Mouse (Mus musculus): ENCODE data around the gene Slc30a10. TPM values are rescaled to one million over a fixed set of nuclear protein-coding genes. Genes with fewer than 3 reads are reported as not detected.
A peak's percentile ranks its signal among the peaks of the same experiment; 100 is the strongest.

Gene Slc30a10
- polyA plus RNA-seq, 1 experiment = 1.4 TPM

DNA sequence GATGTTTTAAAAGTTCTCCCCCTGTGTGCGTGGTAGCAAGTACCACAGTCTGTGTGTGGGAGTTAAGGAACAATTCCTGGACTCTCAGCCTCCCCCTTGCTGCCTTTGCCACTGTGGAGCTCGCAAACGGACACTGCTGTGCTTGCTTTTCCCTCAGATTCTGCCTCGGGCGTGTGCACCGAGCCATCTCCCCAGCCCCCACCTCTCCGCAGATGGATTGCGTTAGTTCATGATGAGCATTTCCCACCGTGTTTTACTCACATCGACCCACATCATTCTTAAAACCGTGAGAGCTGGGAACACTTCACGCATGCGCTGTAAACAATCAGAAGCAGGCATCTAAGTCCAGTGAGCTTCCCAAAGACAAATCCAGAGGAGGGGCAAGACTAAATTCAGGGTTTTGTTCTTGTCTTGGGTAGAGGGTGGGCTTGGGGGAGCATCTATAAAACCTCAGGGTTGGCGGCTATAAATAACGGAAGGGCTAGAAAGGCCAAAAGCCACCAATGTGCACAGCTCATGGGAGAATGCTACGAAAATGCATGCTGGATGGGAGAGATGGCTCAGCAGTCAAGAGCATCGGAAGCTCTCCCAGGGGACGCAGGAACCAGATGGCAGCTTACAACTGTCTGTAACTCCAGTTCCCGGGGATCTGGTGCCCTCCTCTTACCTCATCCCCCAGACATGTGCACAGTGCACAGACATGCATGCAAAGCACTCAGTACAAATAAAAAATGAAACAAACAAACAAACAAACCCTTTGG is 27.5 kb downstream of the Slc30a10 start:
- H3K4me1 ChIP-seq (ENCODE audit: control insufficient read depth) = peaks cover 29% of the 10 kb centered on the region

DNA sequence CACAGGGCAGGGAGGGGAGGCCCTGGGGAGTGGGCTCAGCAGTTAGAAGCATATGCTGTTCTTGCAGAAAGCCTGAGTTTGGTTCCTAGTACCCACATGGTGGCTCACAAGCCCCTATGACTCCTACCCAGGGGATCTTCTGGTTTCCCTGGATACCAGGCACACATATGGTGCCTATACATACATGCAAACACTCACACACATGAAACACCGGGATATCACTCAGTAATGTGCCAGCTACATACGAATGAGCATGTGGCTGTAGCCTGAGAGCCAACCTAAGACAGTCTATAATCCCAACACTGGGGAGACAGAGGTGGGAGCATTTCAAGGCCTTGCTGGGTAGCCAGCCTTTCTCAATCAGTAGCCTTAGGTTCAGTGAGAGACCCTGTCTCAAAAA is 28.1 kb downstream of the Slc30a10 start:
- Histone ChIP-seq H3K4me1 (ENCODE audit: control insufficient read depth) (peaks cover 33% of the 10 kb centered on the region), H3K9me3 (ENCODE audit: control insufficient read depth, low read length) (no peaks in the 10 kb centered on the region), H3K4me3 (replicated peaks) (no peak overlapping the region), H3K27me3 (ENCODE audit: control insufficient read depth) (peaks cover 2% of the 10 kb centered on the region; the same call in 1 of the 2 replicates), H3K36me3 (ENCODE audit: control insufficient read depth) (no peaks in the 10 kb centered on the region; the same call in 1 of the 2 replicates)
- no peak for TF ChIP-seq GATA1 (IDR thresholded peaks at IDR 0.05; ENCODE audit: low read length)
- no peak for TF ChIP-seq TAL1 (IDR thresholded peaks at IDR 0.05; ENCODE audit: low read length)

More for the DNA sequence above, 27.5 kb downstream of the Slc30a10 start:
- TF ChIP-seq TAL1 (IDR thresholded peaks at IDR 0.05; ENCODE audit: low read length) (no peak), GATA1 (IDR thresholded peaks at IDR 0.05; ENCODE audit: low read length) (no peak)
- Histone ChIP-seq H3K9me3 (ENCODE audit: control insufficient read depth, low read length) (no peaks in the 10 kb centered on the region), H3K36me3 (ENCODE audit: control insufficient read depth) (no peaks in the 10 kb centered on the region; the same call in 1 of the 2 replicates), H3K4me3 (replicated peaks) (no peak overlapping the region), H3K27me3 (ENCODE audit: control insufficient read depth) (peaks cover 2% of the 10 kb centered on the region; the same call in 1 of the 2 replicates)

DNA sequence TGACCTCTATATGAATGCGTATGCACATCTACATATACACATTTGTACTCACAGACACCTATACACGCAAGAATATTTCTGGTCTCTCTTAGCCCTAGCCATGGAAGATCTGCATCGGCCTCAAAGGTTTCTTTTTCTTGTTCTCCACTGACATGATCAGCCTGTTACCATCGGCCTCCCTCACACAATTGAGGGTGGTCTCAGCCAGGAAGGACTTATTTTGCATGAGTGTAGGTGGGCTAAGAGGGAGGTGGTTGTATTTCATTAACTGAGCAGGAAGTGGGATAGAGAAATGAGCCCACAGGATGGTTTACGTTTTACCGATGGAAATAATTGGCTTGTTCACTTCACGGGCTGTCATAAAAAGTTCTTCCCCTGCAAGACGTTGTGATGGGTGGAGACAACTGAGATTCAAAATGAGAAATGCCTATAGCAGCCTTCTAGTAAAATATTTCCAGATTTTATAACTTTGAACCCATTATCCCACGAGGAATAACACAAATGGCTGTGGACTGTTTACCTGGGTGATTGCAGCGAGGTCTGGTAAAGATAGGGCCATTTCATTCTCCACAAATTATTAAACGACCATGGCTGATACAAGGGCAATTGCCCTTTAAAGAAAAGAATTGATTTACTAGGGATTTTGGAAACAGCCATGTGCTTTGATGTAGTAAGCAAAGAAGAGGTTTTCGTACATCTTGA is 28.9 kb downstream of the Slc30a10 start:
- Histone ChIP-seq H3K9me3 (ENCODE audit: control insufficient read depth, low read length) (no peaks in the 10 kb centered on the region), H3K4me1 (ENCODE audit: control insufficient read depth) (peaks cover 34% of the 10 kb centered on the region), H3K27me3 (ENCODE audit: control insufficient read depth) (peaks cover 2% of the 10 kb centered on the region; the same call in 1 of the 2 replicates), H3K36me3 (ENCODE audit: control insufficient read depth) (no peaks in the 10 kb centered on the region; the same call in 1 of the 2 replicates), H3K4me3 (replicated peaks) (no peak overlapping the region)
- TF ChIP-seq TAL1 (IDR thresholded peaks at IDR 0.05; ENCODE audit: low read length) (no peak), GATA1 (IDR thresholded peaks at IDR 0.05; ENCODE audit: low read length) (no peak)

DNA sequence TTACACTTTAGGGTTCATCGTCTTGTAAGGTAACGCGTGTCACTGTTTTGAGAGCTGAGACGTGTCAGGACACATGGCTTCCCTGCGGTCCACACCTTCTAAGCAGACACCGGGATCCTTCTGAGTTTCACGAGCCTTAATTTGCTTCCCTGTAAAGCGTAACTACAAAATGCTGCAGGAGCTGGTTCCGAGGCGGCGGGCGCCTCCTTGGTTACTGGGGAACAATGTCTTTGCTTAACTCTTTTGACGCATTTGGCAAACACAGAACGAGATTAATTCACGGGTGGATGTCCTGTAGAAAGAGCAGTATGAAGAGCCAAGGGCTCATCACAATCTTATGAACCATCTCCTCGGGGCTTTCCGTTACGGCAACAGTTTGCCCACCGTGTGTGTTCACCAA is 29.6 kb downstream of the Slc30a10 start:
- no peaks in the 10 kb centered on the region; the same call in 1 of the 2 replicates for H3K36me3 ChIP-seq (ENCODE audit: control insufficient read depth)
- TF ChIP-seq TAL1 (IDR thresholded peaks at IDR 0.05; ENCODE audit: low read length) = no peak
- no peak for TF ChIP-seq GATA1 (IDR thresholded peaks at IDR 0.05; ENCODE audit: low read length)
- H3K4me1 ChIP-seq (ENCODE audit: control insufficient read depth) = peaks cover 35% of the 10 kb centered on the region
- H3K4me3 ChIP-seq (replicated peaks) = no peak overlapping the region
- H3K9me3 ChIP-seq (ENCODE audit: control insufficient read depth, low read length) = no peaks in the 10 kb centered on the region
- H3K27me3 ChIP-seq (ENCODE audit: control insufficient read depth) = peaks cover 2% of the 10 kb centered on the region; the same call in 1 of the 2 replicates

DNA sequence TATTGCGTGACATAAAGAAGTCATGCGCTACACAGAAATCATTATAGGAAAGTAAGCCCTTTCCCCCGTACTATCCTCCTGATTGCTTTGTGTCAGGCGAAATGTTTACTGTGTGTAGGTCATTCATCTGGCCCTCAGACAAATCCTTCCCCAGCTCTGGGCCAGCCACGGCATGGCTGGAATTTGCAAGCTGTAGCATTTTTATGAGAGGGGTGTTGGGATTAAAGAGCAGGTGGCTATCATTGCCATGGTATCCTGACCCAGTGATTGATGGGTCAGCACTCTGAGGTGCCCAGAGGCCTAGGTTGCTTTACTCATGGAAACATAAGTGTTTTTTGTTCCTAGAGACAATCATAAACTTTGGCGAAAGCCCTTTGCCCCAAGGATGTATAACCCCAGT is 35.2 kb downstream of the Slc30a10 start:
- Histone ChIP-seq H3K27me3 (ENCODE audit: control insufficient read depth) (peaks cover 2% of the 10 kb centered on the region; the same call in 1 of the 2 replicates), H3K4me1 (ENCODE audit: control insufficient read depth) (peaks cover 74% of the 10 kb centered on the region), H3K4me3 (replicated peaks) (no peak overlapping the region), H3K9me3 (ENCODE audit: control insufficient read depth, low read length) (no peaks in the 10 kb centered on the region), H3K36me3 (ENCODE audit: control insufficient read depth) (no peaks in the 10 kb centered on the region)
- TF ChIP-seq GATA1 (IDR thresholded peaks at IDR 0.05; ENCODE audit: low read length) (no peak), TAL1 (IDR thresholded peaks at IDR 0.05; ENCODE audit: low read length) (no peak)

DNA sequence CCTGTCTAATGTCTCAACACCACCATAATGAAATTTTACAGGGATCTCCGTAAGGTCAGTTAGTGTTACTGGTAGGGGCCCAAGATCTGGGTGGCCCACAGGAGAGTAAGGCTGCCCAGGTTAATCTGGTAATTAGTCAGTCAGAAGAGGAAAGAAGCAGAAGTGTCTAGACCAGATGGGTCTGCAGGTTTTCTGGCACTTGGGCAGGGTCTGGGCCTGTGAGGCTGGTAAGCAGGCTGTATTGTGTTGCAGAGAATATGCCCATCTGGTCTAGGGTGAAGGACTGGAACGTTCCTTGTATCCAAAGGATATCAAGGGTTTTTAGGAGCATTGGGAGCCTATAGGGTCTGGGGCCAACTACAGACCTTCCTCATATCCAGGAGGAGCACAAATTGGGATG is 36.0 kb downstream of the Slc30a10 start:
- peaks cover 78% of the 10 kb centered on the region for H3K4me1 ChIP-seq (ENCODE audit: control insufficient read depth)
- H3K4me3 ChIP-seq (replicated peaks) = no peak overlapping the region
- H3K36me3 ChIP-seq (ENCODE audit: control insufficient read depth) = no peaks in the 10 kb centered on the region
- TF ChIP-seq GATA1 (IDR thresholded peaks at IDR 0.05; ENCODE audit: low read length) (no peak), TAL1 (IDR thresholded peaks at IDR 0.05; ENCODE audit: low read length) (no peak)
- H3K9me3 ChIP-seq (ENCODE audit: control insufficient read depth, low read length) = no peaks in the 10 kb centered on the region
- peaks cover 2% of the 10 kb centered on the region; the same call in 1 of the 2 replicates for H3K27me3 ChIP-seq (ENCODE audit: control insufficient read depth)

DNA sequence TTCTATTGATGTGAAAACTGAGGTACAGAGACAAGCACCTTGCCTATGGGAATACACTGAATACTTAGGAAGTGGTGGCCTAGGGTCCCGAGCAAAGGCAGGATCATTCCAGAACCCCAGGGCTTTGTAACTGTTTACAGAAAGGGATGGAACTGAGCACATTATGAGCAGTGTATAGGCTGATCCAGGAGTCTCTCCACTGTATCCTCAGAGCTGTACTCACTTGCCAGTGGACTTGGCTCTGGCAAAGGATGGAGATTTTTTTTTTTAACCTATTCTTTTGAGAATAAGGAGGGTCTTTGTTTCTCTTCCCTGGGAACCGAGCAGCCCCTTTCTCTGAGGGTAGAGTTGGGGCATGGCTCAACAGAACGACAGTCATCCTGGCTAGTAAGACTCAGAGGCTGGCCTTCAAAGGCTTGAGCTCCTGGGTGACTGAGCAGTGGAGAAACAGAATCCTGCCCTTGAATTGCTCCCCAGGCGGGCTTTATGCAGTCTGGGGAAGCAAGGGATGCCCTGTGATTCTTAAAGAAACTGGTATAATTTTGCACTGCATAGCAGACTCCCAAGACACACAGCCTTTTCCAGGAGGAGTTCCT is 38.9 kb downstream of the Slc30a10 start:
- TF ChIP-seq GATA1 (IDR thresholded peaks at IDR 0.05; ENCODE audit: low read length) (no peak), TAL1 (IDR thresholded peaks at IDR 0.05; ENCODE audit: low read length) (no peak)
- no peaks in the 10 kb centered on the region for H3K9me3 ChIP-seq (ENCODE audit: control insufficient read depth, low read length)
- H3K27me3 ChIP-seq (ENCODE audit: control insufficient read depth) = no peaks in the 10 kb centered on the region; the same call in 1 of the 2 replicates
- H3K4me1 ChIP-seq (ENCODE audit: control insufficient read depth) = peaks cover 85% of the 10 kb centered on the region
- H3K36me3 ChIP-seq (ENCODE audit: control insufficient read depth) = peaks cover 2% of the 10 kb centered on the region; the same call in 1 of the 2 replicates
- peak overlapping the region; percentile 51 for H3K4me3 ChIP-seq (replicated peaks)

DNA sequence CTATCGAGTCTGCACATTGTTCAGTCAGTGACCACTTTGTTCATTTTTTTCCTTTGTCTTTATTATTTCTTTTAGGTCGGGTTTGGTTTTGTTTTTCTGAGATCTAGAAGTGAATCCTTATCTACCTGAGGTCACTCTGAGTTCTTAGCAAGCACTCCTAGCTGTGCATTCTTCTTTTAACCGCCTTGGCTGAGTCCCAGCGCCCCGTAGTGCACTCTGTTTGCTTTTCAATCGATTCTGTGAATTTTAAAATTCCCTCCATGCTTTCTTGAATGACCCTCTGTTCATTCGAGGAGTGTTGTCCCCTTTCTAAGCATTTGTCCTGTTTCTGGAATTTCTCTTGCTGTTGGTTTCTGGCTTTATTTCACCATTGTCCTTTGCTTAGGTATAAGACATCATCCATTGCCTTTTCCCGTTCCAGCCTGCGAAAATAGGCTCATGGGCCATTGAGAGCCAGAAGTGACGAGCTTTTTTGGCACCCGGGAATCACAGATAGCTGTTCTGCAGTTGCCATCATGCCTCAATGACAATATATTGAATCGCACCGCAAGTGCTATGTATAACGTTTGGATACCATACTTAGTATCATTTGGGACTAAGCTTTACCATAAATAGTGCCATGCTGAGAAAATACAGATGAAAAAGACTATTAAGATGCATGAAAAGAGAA is 42.3 kb downstream of the Slc30a10 start:
- TF ChIP-seq TAL1 (IDR thresholded peaks at IDR 0.05; ENCODE audit: low read length) (no peak), GATA1 (IDR thresholded peaks at IDR 0.05; ENCODE audit: low read length) (no peak)
- Histone ChIP-seq H3K4me1 (ENCODE audit: control insufficient read depth) (peaks cover 74% of the 10 kb centered on the region), H3K27me3 (ENCODE audit: control insufficient read depth) (no peaks in the 10 kb centered on the region; the same call in 1 of the 2 replicates), H3K36me3 (ENCODE audit: control insufficient read depth) (peaks cover 2% of the 10 kb centered on the region; the same call in 1 of the 2 replicates), H3K4me3 (replicated peaks) (no peak overlapping the region), H3K9me3 (ENCODE audit: control insufficient read depth, low read length) (no peaks in the 10 kb centered on the region)
